Mouse (Mus musculus) cerebellum, adult 8-10 months (tissue): ENCODE data around the gene Caskin2.

ENCODE experiments used
- DNase-seq: peaks from one replicate; pipeline ENCODE4 v3.0.0; 2022

Gene Caskin2

DNA sequence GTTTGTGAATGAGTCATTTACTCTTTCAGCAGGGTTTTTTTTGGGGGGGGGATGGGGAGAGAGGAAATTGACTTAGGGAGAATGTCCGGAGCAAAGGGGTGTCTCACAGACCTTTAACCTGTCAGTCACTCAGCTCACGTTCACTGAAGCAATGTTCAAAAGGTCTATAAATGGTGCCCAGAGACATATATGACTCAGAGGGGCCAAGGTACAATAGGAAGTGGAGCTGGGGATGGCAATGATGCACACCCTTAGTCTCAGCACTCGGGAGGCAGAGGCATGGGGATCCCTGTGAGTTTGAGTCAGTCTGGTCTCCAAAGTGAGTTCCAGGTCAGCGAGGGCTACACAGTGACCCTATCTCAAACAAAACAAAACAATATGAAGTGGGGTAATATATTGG, 60.0 kb downstream of the Caskin2 start:
- no peak for DNase-seq

DNA sequence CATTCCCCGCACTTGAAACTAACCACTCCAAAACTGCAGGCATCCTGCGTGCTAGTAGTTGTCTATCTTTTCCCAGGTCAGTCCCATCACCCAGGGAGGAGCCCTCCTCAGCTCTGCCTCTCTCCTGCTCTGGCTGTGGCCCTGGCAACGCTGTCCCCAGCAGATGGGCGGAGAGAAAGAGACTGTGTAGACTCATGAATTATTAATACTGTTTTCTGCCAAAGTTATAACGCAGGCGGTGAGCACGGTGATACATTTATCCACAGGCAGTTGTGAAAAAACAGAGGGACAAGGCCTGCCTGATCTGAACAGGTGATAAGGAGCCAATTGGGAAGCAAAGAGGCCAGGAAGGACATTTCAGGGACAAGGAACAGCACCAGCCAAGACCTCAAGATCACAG, 60.8 kb downstream of the Caskin2 start:
- no peak for DNase-seq

DNA sequence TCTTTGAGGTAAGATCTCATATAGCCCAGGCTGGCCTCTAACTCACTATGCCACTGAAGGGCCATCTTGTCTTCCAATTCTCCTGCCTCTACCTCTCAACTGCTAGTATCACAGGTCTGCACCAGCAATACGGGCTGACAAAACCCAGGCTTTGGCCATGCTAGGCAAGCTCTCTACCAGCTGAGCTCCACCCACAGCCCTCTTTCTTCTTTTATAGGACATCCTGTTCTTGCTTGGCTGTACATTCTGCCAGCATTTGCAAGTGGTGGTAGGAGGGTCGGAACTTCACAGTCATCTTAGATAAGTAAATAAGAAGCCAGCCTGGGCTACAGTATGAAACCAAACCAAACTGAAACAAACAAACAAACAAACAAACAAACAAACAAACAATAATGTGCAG, 61.7 kb downstream of the Caskin2 start:
- DNase-seq = no peak

DNA sequence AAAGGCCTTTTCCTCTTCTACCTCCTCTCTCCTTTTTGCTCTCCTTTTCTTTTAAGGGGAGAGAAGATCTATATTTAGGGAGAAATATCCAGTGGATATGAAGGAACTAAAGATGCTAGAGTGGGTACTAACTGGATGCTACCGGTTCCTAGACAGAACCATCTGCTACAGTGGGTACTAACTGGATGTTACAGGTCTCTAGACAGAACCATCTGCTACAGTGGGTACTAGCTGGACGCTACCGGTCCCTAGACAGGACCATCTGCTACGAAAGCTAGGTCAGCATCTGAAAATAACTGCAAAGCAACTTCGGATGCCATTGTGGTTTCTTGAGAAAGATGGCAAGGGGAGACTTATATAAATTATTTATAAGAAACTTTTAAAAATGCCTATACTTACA, 63.6 kb downstream of the Caskin2 start:
- peak; percentile 16 for DNase-seq
